Mouse (Mus musculus) small intestine, adult 2 months (tissue): Measurements from ENCODE around the gene Myo1d.

ENCODE experiments used
- CTCF ChIP-seq: fragments of 200-500 bp; IDR thresholded peaks from 2 replicates; pipeline ENCODE4 v1.5.1; 2012; ENCODE audit warnings: low read depth, mild to moderate bottlenecking, control low read depth, inconsistent platforms, low read length, moderate library complexity, mixed read lengths; ENCODE audit not compliant: insufficient replicate concordance, insufficient read length; ENCODE audit errors: extremely low read depth
- POLR2A ChIP-seq: fragments of 200-500 bp; IDR thresholded peaks from 2 replicates; pipeline ENCODE4 v1.6.1; 2012; ENCODE audit warnings: low read depth, mild to moderate bottlenecking, control low read depth, inconsistent platforms, low read length, moderate library complexity

- TF ChIP-seq CTCF (no peak), POLR2A (no peak)
These were observed 157.4 kb downstream of the Myo1d start for GRCm38 (mm10) chr11:80622233-80623037.
